Mouse (Mus musculus): Measurements from ENCODE around the gene Igsf3.

Igsf3 gene

DNA sequence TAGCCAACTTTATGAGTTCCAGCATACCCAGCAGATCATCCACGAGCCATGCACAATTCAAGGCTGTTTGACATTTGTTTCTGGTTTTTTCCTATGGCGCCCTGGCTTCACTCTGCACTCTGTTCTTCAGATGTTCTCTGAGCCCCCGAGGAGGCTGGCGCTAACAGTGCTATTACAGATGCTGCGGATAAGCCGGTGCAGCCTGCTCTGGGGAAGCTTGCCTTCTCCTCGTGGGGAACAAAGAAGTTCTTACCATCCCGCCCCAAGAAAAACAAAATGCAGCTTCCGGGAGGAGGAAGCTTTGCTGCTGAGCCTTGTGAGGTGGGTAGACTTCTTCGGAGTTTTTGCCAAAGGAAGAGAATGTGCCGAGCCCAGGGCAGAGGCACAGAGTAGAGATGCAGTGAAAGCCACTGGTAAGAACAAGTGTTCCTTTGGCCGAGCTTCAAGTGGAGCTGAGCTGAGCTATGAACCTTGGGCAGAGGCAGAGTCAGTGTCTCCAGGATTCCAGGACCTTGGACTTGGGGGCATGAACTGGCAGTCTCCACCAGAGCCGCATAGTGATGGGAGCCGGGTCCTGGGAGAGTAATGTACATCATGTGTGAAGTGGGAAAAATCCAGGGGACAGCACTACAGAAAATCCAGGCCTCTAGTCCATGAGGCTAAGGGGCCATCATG is 125.3 kb downstream of the Igsf3 start:
- DNase-seq (ENCODE audit: low spot score) = no peak

GRCm38 (mm10) chr3:101506179-101506578 is 129.3 kb downstream of the Igsf3 start:
- DNase-seq (ENCODE audit: low spot score) = peak; percentile 39

- DNase-seq (ENCODE audit: low spot score) = no peak
These were observed 130.3 kb downstream of the Igsf3 start for GRCm38 (mm10) chr3:101506970-101507702.

DNA sequence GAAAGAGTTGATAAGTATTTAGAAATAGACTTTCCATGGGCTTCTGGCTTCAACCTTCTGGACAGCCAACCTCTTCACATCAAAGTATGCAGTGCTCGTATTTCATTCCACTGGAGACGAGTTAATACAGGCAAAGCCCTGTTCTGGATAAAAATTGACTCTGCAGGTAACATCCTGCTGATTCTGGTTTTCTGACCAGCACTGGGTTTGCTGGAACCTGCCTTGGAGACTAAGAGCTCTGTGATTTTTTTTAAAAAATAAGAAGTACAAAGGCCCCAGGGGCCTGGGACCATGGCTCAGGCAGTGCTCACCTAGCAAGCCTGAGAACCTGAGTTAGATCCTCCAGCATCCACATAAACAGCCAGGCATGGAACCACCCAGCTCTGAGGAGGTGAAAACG is 130.9 kb downstream of the Igsf3 start:
- DNase-seq (ENCODE audit: low spot score) = no peak

DNA sequence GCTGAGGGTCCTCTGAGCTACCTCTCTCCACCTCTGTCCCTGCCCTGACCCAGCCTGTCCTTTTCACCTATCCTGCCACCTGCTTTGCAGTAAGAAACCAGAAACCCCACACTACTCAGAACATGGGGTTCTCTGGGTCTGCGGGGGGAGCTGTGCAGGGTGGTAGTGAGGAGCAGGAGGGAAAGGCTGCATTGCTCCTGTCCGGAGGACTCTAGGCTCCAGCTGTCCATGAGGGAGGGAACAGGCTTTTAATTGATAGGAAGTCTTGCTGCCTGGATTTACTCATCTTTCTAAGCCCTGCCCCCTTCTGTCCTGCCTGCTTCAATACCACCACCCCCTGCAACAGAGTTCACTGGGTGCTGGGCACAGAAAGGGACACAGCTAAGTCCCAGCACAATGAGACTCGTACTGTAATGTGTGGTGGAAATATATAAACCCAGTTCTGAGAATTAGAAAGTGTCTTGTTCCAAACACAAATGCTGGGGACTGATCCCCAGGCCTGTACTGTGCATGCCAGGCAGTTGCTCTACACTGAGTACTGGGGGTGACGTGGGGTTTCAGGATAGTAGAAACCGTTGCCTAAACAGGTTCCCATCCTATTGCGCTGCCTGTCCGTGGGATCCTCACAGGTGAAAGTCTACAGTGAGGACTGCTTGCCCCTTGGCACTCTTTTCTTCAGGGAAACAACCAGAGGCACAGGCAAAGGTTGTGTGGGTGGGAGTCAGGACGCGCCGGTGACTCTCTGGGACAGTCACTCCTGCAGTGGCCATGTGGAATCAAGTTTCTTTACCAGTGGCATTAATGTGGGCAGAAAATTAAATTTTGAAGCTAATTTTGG is 133.0 kb downstream of the Igsf3 start:
- no peak for DNase-seq (ENCODE audit: low spot score)

DNA sequence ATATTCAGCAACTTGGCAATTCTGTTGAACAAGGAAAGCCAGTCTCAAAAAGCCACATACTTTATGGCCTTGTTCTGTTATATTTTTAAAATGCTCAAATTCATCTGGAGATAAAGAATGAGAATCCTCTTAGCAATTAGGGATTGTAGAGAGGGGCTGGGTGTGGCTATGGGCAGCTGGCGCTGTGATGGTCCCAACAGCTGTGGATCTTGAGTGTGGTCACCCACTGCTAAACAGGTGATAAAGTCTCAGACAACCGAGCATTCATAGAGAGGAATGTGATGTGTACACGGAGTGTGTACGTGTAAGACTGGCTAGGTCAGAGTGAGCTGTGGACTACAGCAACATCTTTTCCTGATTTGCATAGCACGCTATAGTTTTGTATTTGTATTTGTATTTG is 133.7 kb downstream of the Igsf3 start:
- no peak for DNase-seq (ENCODE audit: low spot score)
